Mouse (Mus musculus) fat pad, adult 2 months (tissue): ENCODE measurements around the gene 1700113H08Rik.

Experiments used
- DNase-seq: peaks from one replicate; pipeline ENCODE4 v3.0.0-alpha.2; 2011; ENCODE audit warnings: low read depth, low spot score; ENCODE audit errors: extremely low read depth

1700113H08Rik gene

DNA sequence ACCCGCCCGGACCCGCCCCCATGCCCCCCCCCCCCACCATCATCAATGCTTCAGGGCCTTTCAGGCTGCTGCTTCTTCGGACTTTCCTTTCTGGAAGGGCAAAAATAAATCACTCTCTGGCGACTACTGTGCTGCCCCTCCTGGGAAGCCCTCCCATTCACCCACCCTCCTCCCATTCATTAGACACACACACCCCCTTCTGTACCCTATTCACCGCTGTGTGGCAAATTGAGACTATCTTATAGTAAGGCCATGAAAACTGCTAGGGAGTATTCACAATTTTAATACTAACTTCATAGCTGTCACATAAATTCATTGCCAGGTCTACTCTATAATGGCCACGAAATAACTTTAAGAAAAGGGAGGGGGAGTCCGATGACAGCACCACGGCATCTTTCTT is 1.1 kb downstream of the 1700113H08Rik start:
- no peak for DNase-seq

DNA sequence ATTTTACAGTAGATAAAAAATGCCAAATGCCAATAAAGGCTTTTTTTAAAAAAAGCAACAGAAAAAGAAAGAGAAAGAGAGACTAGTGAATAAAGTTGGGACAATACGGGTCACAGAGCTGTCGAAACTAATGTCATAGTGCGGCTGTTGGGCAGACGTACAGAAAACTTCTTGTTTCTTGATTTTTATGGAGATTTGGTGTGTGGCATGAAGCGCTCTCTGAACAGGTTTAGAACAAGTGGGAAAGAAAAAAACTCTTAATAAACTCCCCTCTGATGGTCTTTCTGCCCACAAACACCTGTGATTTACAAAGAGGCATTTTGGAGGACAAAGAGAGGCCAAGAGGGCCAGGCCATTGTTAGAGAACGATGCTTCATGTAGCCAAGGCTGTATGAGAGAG is 1.6 kb downstream of the 1700113H08Rik start:
- DNase-seq, result no peak

DNA sequence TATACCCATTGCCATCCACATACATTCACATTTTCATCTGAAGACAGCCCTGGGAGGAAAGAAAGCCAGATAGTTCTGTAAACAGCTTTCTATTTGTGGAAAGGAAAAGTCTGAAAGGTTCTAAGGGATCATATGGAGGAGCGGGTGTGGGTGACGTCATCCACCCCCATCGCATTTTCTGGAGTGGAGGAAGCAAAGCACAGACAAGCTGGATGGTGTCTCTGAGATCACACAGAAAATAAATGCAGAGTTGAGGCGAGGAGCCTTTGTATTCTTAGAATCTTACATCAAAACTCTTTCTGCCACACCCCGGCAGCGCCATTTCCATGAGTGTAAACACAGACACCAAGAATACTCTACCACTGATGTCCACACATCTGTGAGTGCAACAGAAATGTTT is 26.4 kb downstream of the 1700113H08Rik start:
- DNase-seq, result no peak

DNA sequence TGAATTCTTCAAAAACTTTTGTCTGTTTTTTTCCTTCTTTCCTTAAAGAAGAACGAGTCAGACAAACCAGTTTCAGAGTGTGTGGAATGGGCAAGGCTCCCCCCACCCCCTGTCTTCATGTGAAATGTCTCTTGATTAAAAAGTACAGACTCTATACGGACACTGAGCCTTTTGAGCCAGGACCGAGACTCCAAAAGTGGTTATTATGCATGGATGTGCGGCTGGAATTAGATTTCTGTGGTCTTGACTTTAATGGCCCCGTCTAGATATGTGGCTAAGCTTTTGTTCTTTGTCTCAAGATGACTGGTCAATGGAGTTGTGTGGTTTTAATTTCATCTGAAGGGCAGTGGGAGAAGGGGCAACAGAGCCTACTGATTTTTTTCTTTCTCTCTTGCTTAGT is 29.8 kb downstream of the 1700113H08Rik start:
- DNase-seq, result no peak

DNA sequence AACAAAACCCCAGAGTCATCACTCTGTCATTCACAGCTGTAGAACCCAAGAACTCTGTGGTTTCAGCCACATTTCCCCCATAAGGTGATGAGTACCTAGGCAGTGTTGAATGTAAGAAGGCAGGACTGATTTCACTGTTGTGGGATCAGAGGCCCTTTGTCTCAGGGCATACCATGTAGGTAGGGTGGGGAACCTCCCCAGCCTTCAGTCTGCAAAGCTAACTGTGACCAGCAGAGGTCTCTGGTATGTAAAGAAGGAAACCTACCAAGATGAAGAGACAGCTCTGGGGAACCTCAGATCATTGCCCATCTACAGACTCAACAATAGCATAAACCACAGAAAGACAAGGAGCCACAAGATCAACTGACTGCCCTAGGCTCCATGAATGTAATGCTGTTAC is 36.4 kb downstream of the 1700113H08Rik start:
- no peak for DNase-seq

DNA sequence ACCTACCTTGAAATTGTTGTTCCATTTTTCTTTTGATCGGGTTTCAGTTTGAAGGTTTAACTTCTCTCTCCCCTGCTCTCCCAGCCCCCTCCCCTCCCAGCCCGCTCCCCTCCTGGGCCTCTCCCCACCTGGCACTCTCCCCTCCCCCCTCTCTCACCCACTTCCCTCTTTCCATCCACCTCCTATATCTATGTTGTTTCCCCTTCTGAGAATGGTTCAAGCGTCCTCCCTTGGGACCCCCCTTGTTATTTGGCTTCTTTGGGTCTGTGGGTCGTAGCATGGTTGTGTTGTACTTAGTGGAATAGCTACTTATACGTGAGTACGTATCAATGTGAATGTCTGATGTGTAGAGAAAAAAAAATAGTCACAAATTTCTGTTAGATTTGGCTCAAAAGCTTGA is 40.9 kb downstream of the 1700113H08Rik start:
- no peak for DNase-seq

DNA sequence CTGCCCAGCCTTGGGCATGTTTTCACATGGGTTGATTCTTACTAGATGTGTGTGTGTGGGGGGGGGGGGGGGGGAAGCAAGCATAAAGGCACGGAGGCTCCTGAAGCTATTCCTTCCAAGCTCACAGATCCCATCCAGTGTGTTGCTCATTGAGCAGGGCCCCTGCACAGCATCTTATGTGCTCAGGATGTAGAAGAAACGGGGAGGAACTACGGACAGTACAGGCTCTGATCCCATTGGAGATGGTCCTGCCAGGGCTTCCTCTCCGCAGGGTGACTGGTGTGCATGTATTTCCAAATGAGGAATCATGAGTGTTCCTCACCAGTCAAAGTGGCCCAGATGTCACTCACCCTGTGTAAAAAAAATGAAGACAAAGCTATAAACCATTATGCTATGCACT is 42.8 kb downstream of the 1700113H08Rik start:
- no peak for DNase-seq

DNA sequence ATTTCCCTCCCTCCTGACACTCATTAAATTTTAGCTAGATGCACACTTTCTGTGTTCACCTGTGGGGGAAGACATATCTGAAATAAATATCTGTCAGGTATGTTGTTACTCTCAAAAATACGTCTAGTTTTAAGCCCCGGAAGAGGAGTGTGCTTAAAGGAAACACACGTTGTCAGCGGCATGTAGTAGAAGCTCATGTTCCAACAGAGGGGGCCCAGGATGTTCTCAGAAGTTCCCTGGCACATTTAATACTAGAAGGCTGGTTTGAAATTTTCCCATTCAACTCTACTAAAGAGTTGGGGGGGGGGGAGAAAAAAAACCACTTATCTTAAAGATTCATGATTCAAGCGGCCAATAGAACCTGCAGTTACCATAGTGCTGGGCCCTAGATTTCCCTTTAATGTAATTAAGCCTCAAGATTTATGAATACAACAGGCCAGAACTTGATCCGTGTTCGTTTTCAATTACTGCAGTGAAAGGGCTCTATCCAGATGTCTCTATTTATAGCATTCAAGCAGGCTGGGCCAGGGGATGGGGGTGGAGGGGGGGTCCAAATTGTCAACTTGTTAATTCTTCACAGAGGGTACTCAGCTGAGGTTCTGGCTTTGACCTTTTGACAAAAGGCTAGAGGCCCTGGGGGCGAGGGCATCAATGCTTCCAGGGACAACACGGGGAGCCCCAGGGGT is 43.6 kb downstream of the 1700113H08Rik start:
- no peak for DNase-seq

DNA sequence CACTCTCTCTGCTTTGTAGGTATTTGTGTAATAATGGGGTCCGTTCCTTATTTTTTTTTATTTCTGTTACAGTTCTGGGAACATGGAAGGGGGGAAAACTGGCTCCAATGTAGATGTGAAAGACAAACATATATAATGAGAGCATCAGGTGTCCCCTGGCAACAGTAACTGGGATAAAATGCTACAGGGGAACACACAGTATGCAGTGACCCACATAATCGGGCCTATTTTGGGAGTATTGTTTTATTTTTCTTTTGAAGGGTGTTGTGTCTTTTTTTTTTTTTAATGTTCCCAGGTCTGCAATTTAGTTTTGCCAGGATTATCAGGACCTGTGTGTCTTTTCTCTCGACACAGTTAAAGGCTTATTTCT is 44.1 kb downstream of the 1700113H08Rik start:
- no peak for DNase-seq

DNA sequence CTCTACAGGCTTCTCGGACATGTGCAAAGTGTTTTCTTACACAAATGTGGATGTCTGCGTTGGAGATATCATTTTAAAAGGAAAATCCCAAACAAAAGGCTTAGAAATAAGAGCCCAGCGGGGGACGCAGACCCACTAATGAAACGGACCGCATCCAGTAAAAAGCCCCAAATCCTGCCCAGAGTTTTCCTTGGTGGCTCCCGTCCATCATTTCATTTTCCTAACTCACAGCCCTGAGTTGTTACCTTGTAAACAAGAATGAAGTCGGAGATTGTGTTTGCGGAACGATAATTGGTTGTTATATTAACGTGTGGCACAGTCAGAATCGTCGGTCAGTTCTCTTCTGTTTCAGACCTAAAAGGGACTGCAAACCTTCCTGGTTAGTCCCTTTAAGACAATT is 44.6 kb downstream of the 1700113H08Rik start:
- DNase-seq, result no peak

DNA sequence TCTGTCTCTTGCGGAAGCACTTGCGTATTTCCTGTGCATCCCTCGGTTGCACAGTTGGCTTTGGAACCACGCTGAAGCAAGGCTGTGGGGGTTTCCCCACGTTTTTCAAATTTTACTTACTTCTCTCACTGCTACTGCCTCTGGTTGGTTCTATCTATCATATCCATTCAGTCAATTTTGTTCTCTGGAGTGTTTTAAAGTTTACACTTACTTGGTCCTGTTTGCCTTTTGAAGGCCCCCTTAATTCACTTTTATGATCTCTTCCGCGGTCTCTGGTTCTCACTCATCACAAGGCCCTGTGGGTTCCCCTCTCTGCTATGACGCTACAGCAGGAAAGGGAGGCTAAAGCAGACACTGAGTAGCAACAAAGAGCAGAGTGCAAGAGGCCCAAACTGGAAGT is 45.4 kb downstream of the 1700113H08Rik start:
- no peak for DNase-seq

DNA sequence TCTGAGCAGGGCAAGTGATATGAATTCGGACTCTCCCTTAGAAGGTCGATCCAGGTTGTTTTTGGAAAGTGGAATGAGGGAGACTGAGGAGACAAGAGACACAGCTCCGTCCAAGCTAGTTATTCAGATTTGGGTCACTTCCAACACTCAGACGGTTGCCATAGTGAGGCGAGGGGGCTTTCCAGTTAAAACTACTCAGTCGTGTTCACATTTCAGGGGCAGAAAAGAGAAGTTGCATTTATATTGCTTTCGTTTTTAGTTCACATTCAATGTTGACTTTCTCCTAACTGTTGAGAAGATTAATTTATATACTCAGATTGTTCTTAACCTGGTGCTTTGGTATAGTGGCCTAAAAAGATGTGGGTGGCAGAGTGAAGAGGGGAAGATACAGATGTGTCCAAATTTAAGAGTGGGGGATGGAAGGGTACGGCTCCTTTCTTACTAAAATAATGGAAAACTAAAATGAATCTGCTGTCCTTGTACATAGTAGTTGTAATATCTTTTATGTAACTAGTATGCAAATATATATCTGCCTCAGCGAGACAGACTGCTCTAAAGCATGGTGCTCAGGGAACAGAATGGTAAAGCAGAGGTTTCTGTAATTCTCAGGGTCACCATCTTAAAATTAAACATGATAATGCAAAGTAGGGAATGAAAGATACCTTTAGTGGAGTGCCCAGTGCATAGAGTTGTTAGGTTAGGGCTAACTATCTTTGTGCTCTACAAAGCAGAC is 49.9 kb downstream of the 1700113H08Rik start:
- DNase-seq, result no peak

DNA sequence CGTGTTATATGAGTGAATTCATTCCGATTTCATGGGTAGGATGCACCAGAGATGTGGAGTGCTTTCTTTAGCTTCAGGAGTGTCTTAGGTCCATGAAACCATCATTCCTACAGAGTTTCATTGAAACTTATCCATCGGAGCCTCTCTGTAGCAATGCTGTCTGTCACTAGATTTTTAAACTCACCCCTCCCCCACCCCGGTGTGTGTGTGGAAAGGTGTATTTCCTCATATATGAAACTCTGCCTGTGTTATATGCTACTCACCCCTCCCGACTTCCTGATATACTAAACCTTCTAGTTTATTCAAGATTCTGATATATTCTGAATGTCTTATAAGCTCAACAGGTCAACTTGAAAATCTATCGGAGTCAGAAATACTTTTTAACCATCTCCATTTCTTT is 50.5 kb downstream of the 1700113H08Rik start:
- no peak for DNase-seq

DNA sequence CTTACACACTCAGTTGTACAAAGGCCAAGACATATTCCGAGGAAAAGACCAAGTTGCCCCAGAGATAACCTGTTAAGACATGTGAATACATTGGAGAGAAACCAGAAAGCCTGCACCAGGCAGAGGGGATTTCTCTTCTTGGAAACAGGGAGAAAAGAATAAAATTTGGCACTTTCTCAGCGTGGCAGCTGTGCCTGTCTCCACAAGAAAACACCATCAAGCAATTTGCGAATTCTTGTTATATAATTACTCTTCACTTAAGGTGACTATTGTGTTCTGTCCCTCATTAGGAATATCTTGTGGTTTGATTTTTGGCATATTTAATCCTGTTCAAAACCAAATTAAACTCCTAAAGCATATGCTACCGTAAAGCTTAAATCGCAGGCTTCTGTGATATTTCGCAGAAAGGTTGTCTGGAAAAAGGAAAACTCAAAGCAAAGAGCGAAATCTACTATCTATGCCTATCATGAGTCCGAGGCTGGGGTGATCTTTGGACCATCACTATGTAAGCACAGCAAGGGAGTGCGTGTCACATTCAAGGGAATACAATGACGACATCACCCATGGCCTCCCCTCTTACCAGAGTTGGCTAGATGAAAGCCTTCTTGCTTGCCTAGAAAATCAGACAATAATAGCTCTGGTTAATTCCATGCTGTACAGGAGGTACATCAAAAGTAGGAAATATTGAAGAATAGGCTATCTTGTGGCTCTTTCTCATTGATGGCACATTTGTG is 51.4 kb downstream of the 1700113H08Rik start:
- DNase-seq, result no peak

DNA sequence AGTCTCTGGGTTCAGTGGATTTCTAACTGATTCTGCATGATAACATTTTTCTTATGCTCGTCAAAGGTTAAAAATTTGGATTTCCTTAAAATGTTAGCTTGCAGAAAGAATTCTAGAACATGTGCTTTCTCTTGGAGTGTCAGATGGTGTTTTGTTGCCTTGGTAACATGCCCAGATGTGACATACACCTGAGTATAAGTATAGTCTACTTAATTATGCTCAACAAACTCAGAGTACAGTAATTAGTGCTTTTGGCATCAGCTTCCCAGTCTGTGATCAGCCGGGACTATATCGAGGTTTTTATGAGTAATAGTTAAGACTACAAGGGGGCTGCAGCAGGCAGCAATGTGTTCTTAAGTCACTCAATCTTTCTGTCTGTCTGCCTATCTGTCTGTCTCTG is 53.1 kb downstream of the 1700113H08Rik start:
- DNase-seq, result no peak

DNA sequence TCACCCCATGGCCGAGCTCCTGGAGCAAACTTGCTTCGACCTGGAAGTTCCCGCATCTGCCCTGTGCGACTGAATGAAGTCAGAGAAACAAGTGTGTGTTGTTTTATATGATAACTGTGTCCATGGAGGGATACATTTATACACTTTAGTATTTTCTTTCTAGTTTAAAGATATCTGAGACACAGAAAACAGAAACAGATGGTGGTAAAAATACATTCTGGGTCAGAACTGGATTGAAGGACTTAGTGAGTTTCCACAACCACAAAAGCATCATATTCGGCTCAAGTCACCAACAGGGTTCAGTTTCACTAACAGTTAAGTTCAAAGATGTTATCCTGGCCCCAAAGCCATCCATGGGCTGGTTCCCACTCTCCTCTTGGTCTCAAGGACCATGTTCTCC is 67.2 kb downstream of the 1700113H08Rik start:
- DNase-seq, result no peak

DNA sequence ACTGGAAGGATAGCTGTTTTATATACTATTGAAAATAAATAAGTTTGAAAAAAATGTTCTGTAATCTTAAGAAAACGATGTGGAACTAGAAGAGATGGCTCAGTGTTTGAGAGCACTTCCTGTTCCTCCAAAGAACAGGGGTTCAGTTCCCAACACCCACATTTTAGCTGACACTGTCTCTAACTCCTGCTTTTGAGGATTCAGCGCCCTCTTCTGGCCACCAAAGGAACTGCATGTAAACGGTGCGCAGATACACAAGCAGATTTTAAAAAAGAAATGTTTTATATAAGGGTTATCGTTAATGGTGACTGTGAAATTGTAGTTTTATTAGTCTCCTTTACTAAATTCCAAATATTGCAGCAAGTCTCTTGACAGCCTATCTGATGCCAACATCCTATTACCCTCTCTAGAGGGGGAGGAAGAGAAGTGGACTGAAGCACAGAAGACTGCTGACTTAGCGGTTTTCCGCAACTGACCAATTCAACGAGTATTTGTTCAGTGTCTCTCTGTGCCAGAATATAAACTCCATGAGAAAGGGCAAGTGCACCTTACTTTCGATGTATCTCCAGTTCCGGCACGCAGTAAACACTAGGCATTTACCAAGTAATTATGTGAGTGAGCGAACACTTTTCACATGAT is 68.5 kb downstream of the 1700113H08Rik start:
- DNase-seq, result no peak

DNA sequence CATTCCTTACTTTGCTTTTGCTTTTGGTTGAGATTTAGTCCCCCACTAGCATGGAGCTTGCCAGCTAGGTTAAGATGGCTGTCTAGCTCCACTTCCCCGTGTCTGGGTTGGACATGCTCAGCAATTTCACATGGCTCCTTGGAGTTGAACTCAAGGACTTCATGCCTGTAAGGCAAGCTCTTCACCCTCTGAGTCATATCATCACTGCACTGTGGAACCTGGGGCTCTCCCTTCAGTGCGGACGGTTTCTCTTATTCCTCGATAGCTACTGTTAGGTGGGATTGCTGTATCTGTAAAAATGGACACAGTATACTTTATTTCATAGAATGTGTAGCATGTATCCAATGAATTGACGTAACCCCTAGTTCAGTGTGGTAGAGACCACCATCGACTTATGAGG is 93.2 kb downstream of the 1700113H08Rik start:
- no peak for DNase-seq

DNA sequence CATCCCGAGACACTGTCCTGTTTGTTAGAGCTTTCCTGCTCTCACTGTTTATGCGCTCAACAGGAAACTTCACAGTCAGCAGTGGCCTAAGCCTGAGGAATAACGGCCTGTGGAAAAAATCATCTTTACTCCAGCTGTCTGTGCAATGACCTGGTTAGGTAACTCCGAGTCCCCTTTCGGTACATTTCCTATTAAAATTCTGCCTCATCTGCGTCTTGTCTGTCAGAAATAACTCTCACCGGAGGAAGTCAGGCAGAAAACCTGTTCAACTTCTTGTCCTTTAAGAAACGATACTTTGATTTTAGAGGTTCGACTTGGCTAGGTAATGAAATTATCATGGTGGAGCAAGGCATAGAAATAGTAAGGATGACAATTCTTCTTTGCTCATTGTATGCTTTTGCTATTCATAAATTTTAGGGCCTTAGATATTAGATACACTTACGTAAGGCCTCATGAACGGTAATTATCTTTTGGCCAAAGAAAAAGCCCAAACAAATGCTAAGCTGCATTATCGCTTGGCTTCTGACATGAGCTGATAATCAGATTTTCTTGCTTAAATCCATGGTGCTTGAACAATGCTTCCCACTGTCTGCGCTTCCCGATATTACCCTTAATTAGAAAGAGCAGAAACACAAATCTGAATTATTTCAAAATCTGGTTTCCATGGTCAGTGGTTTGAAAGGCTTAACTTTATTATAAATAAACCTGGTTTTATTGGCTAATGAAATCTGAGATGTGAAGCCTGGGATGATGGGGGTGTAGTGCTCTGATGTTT is 96.1 kb downstream of the 1700113H08Rik start:
- no peak for DNase-seq

DNA sequence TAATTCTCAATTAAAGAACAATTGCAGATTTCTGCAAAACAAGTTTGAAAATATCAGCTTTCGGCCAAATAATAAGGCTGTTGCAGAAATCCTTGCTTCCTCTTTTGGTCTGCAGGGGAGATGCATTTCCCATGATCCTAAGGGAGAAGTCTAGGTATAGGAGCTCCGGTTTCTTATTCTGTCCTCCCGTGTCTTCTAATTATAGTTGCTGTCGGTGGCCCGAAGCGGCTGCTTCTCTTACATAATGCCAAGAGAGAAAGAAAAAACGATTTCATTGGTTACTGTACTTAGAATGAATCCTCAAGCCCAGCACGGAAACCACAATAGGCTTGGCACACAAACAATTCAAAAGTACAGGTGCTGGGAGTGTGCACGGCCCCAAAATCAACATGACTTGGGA is 101.9 kb downstream of the 1700113H08Rik start:
- DNase-seq, result no peak
